Mouse (Mus musculus) T-cell, adult 2 months (primary cell): ENCODE measurements around the gene Nat14.

Source experiments
- DNase-seq: peaks from one replicate; pipeline ENCODE4 v3.0.0; 2022; ENCODE audit warnings: low spot score

Nat14 gene

DNA sequence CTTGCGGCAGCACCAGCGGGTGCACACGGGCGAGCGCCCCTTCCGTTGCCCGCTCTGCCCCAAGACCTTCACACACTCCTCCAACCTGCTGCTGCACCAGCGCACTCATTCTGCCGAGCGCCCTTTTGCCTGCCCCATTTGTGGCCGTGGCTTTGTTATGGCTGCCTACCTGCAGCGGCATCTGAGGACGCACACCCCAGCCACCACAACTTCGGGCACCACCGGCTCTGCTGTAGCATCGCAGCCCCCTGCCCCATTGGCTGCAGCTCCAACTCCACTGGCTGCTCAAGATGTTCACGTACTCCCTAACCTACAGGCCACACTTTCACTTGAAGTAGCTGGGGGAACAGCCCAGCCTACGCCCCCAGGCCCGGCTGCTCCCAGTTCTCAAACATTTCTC lies 1.3 kb upstream of the Nat14 start:
- no peak for DNase-seq

- no peak for DNase-seq
Measured at GRCm38 (mm10) chr7:4920976-4921823, 628 bp upstream of the Nat14 start.

GRCm38 (mm10) chr7:4922508-4922907 lies 680 bp downstream of the Nat14 start:
- DNase-seq, result peak; percentile 66

DNA sequence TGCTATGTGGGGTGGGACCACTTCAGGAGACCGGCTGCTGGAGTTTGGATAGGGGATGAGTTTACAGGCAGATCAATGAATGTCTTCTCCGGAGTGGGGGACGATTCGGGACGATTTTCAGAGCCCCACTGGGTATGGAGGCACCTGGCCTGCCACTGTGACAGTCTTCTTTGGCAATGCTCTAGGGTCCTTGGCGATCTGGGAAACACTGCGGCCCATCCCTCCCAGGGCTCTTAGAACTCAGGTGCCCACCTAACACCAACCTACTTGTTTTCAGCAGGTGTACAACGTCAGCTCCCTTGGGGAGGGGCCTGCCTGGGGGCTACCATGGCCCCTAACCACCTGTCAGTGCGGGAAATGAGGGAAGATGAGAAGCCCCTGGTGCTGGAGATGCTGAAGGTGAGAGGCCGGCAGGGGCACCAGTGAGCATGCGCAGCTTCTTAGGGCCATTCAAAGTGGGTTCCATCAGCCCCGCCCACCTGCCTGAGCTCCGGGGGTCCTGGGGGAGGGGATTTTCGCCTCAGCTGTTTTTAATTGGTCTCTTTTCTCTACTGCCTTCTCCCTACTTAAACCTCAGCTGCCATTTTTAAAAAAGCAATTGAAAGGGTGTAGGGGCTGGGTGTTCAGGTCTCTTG lies 1.2 kb downstream of the Nat14 start:
- no peak for DNase-seq

DNA sequence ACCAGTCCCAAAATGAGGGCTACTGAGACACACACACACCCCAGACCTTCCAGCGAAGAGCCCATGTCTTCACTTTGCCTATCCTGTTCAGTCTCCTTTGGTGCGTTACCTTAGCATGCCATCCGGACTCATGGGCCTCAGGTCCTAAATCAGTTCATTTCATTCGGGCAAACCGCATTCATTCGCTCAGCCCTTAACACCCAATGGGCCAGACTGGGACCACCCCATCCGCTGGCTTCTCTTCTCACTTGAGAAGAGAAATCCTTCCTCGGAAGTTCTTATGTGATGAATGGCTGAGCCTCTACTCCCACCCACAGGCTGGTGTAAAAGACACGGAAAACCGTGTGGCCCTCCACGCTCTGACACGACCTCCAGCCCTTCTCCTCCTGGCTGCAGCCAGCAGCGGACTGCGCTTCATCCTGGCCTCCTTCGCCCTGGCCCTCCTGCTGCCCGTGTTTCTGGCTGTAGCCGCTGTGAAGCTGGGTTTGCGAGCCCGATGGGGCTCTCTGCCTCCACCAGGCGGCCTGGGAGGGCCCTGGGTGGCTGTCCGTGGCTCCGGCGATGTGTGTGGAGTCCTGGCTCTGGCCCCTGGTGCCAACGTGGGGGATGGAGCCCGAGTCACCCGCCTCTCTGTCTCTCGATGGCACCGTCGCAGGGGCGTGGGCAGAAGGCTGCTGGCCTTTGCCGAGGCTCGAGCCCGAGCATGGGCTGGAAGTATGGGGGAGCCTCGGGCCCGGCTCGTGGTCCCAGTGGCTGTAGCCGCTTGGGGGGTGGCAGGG lies 1.9 kb downstream of the Nat14 start:
- DNase-seq, result no peak

DNA sequence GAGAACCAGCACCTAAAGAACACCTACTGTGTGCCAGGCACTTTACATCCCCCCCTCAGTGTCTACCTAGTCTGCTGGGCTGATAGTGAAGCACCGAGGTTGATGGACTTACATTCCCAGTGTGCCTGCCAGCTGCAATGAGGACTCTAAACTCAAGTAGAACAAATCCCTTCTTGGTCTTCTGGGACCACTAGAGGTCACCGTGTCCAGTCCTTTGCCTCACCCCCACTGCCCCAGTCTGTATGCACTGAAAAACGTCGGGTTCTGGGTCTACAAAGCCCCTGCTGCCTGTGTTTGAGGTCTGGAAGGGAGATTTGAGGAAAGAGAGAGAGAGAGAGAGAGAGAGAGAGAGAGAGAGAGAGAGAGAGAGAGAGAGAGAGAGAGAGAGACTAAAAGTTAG lies 2.7 kb downstream of the Nat14 start:
- no peak for DNase-seq

DNA sequence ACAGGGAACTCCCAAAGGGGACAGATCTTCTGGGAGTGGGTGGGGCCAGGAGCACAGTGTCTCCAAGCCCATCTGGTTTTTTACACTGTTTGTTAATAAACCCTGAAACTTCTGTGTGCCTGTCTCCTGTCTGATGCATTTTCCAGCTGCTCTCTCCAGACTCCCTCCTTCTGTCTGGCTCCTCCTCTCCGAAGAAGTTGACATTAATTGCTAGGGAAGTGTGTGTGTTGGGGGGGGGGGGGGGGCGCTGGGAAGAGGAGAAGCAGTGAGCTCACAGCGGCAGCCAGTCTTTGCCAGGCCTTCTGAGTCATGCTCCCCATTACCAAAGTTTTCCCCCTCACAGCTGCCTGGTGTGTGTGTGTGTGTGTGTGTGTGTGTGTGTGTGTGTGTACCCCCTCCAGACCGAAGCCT lies 3.1 kb downstream of the Nat14 start:
- no peak for DNase-seq

DNA sequence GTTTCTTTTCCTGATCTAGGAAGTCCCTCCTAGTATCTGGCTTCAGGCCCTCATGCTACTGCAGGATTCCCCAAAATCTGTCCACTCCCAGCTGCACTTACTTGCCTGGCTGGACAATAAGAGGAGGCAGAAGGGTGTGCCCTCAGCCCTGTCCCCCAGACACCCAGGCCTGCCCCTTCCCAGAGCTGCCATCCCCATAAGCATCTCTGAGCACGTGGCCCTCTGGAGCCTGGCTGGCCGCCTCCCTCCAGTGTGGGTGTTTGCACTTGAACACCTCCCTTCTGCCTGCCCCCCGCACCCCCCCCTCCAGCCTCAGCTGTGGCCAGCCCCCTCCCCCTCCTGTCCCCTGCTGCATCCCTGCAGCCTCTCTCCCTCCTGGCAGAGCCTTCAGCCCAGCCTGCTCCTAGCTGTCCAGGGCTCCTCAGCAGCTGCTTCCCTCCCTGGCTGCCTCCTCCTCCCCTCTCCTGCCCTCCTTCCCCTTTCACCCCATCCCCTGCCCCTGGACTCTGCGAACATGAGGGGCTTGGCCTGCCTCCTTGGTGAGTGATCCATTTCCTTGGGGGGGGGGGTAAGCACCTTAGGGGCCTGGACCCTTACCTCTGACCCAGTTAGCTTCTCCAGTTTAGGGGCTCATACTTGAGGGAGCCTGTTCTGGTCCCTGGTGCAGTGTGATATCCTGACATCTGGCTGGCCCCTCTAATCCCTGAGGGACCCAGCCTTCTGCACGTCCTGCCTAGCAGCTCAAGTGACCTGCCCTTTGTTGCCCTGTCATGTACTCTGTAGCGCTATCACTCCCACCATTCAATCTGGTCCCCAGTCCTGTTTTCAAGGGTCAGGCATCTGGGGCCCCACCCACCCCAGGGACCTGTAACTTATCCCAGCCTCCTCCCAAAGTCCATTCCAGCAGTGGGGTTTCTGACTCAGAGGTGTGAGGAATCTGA lies 3.9 kb downstream of the Nat14 start, which contains the start of gene Ssc5d:
Ssc5d (plus strand) TSS at position 345 of the 941 bp plus-strand sequence.
- DNase-seq, result no peak

GRCm38 (mm10) chr7:4926849-4927248 lies 5.0 kb downstream of the Nat14 start:
- DNase-seq, result no peak

- DNase-seq, result no peak
Measured at GRCm38 (mm10) chr7:4927711-4928110, 5.9 kb downstream of the Nat14 start.

DNA sequence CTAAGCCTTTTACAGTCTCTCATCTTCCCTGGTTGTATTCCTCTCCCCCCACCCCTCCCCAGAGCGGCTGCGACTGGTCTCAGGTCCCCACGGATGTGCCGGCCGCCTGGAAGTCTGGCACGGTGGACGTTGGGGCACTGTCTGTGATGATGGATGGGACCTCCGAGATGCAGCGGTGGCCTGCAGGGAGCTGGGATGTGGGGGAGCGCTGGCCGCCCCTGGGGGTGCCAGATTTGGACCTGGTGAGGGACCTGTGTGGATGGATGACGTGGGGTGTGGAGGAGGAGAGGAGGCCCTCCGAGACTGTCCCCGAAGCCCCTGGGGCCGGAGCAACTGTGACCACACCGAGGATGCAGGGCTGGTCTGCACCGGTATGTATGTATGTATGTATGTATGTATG lies 6.5 kb downstream of the Nat14 start:
- no peak for DNase-seq

DNA sequence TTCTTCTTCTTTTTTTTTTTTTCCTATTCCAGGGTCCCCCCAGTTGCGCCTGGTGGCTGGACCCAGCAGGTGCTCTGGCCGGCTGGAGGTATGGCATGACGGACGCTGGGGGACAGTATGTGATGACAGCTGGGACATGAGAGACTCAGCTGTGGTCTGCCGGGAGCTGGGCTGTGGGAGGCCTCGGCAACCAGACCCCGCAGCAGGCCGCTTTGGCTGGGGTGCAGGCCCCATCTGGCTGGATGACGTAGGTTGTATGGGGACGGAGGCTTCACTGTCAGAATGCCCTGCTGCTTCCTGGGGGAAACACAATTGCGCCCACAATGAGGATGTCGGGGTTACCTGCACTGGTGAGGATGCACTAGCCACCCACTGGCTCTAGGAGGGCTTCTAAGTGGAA lies 11.3 kb downstream of the Nat14 start:
- no peak for DNase-seq

- DNase-seq, result no peak
Measured at GRCm38 (mm10) chr7:4934160-4934914, 12.5 kb downstream of the Nat14 start.

- no peak for DNase-seq
Measured at GRCm38 (mm10) chr7:4936832-4937231, 15.0 kb downstream of the Nat14 start.

DNA sequence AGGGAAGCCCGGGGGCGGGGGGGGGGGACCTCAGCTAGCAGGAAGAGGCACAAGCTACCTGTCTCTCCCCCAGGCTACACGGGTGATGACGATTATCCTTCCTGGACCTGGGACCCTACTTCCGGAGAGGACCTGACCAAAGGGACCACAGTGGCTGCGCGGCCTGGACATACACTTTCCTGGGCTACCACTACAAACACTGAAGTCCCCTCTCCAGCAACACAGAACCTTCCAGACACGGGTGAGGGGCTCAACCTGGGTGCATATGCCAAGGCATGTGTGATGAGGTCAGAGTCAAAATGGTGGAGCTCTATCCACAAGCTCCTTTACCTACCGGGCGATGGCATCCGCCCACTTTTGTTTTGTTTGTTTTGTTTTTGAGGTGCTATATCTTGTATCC lies 15.6 kb downstream of the Nat14 start:
- no peak for DNase-seq

GRCm38 (mm10) chr7:4938456-4938855 lies 16.6 kb downstream of the Nat14 start:
- peak; percentile 72 for DNase-seq

- DNase-seq, result peak; percentile 80
Measured at GRCm38 (mm10) chr7:4940068-4940479, 18.2 kb downstream of the Nat14 start.

GRCm38 (mm10) chr7:4942673-4943072 lies 20.8 kb downstream of the Nat14 start:
- no peak for DNase-seq

DNA sequence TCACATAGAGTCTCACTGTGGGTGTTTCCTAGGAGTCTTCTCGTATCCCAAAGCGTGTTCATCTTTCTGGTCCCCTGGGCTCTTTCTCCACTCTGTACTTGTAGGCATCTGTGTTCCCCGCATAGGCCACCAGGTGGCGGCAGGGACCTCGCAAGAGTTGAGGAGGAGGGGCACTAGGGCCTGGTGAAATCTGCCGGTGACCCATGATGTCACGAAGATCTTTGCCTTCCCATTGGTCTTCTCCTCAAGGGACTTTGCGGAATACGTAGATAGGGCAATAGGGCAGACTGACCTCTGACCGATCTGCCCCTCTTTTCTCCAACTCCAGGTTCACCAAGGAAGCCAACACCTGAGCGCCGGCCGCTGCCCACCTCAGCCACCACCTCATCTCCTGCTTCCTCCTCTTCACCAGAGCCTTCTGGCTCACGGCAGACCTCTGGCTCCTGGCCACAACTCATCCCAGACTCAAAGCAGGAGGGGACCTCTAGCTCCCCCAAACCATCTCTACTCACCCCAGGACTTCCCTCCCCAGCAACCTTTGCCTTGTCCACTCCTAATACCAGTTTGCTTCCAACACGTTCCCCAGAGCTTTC lies 21.5 kb downstream of the Nat14 start:
- peak; percentile 89 for DNase-seq

- no peak for DNase-seq
Measured at GRCm38 (mm10) chr7:4947855-4948254, 26.0 kb downstream of the Nat14 start.
